Mouse (Mus musculus): ENCODE measurements at regions not wholly inside any gene's neighbourhood (a gene's known extent, or its start where the extent isn't known, plus 50 kb on each side); places are given as distances from the start of the nearest gene placed in this dataset.

DNA sequence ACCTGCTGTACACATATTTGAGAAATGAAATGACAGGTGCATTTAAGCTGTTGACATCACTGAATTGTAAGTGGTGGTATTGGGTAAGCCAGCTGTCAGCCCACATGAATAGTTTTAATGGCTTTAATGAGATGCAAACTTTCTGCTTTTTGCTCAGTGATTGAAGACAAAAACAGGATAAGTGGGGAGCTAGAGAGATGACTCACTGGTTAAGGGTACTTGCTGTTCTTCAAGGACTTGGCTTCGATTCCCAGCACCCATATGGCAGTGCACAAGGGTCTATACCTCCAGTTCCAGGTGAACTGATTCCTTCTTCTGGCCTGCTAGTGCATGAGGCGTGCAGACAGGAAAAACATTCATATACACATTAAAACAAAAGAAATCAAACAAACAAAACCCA is 162.7 kb upstream of the Pex5l start:
- in situ Hi-C loops (cut with MboI) = loop anchor here (25.0 kb wide), 1 partner anchor 482 kb away; the partner anchor contains the start of gene Ttc14

GRCm38 (mm10) chr3:33262797-33263196 is 119.8 kb upstream of the Pex5l start:
- in situ Hi-C loops (cut with MboI) = no loop called here

- in situ Hi-C loops (cut with MboI) = no loop called here
These were observed 76.4 kb upstream of the Pex5l start for GRCm38 (mm10) chr3:33219271-33220065.

GRCm38 (mm10) chr3:33218291-33218690 is 75.2 kb upstream of the Pex5l start:
- in situ Hi-C loops (cut with MboI) = no loop called here

DNA sequence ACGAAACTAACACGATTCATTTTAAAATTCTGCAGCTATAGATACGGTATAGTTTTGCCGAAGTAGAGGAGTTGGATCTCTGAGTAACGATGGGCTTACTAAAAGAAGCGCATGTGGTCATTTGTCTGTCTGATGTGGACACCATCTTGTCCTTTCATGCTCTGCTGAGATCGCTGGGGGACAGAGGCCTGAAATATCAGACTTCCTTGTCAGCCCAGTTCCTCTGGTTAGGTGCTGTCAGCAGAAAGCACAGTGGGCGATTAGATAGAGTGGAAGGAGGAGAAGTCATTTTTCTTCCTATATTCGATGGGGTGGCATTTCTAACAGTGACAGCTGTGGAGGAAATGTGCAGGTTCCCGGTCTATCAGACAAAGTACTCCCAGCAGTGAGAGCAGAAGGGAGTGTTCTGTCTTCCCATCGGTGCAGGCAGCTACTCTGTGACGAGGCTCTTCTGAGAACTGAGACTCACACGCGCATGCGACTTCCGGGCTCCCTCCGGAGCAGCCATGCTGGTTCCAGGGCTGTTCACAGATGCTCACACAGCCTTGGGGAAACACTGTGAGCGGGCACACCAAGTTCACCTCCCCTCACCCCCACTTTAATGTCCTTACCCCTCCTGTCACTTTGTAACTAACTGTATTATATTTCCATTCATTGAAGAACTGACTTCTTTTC is 74.5 kb upstream of the Pex5l start:
- in situ Hi-C loops (cut with MboI) = no loop called here

DNA sequence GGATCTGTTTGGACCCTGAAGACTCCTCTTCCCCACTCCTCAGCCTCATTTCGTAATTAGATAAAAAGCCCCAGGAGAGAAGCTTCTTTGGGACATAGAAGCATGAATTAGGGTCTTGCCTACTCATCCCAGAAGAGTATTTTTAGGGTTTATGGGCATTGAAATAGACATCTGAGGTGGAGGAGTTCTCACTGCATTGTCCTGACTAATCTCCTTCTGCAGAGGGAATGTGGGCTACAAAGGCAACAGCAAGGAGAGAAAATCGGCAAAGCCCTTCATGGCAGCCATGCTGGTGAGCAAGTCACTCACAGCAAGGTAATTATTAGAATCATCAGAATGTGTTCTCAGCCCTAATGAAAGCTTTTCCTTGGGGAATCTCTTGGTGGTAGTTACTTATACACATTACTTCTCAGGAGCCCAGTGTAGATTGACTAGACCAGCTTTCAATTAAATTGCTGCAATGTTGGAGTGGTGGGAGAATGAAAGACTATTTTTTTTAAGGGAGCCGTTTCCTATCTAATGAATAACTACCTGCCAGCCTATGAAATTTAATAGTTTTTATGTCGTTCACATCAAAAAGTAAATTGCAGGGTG is 68.3 kb upstream of the Pex5l start:
- in situ Hi-C loops (cut with MboI) = no loop called here

Measured in mature B cell (primary cell).